Mouse (Mus musculus): ENCODE data around the gene Ninl.
A peak's percentile ranks its signal among the peaks of the same experiment; 100 is the strongest.

The Ninl gene

GRCm38 (mm10) chr2:151039232-151039695 lies at the start of gene Ninl, which contains the start of gene Nanp:
Ninl (minus strand) TSS chr2:151039382.
Nanp (minus strand) TSS chr2:151039398.
- peak; percentile 96 for DNase-seq

- DNase-seq, result no peak
These were observed 17.5 kb upstream of the Ninl start for GRCm38 (mm10) chr2:151056637-151057036.

DNA sequence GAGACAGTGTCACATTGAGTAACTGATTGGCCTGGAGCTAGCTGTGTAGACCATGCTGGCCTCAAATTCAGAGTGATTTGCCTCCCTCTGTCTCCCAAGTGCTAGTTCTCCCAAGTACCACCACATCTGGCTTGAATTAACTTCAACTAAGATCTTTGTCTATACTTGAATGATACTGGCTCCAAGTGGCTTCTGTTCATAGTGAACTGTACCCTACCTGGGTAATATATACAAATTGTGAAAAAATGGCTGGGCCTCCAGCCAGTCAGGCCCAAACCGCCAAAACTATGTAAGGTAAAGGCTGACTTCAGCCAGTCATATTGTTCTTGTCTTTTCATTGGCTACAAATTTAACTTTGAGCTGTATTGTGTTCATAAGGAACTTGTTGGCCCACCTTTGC lies 1.2 kb upstream of the Ninl start:
- no peak for DNase-seq

DNA sequence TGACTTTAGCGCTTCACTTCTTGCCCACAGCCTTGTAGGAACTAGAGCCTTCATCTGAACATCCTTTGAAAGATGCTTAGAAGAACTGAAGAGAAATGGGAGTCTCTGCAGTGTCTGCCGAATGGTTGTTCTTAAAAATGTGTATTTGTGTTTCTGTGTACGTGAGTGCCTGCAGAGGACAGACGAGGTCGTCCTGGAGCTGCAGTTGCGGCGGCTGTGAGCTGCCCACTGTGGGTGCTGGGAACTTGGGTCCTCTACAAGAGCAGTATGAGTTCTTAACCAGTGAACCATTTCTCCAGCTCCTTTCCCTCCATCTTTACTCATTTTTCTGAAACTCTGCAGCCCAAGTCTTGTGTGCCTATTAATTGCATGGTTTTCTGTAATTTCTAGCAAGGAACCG lies 544 bp upstream of the Ninl start:
- no peak for DNase-seq

GRCm38 (mm10) chr2:151038811-151039222 lies 365 bp downstream of the Ninl start:
- DNase-seq, result no peak

DNA sequence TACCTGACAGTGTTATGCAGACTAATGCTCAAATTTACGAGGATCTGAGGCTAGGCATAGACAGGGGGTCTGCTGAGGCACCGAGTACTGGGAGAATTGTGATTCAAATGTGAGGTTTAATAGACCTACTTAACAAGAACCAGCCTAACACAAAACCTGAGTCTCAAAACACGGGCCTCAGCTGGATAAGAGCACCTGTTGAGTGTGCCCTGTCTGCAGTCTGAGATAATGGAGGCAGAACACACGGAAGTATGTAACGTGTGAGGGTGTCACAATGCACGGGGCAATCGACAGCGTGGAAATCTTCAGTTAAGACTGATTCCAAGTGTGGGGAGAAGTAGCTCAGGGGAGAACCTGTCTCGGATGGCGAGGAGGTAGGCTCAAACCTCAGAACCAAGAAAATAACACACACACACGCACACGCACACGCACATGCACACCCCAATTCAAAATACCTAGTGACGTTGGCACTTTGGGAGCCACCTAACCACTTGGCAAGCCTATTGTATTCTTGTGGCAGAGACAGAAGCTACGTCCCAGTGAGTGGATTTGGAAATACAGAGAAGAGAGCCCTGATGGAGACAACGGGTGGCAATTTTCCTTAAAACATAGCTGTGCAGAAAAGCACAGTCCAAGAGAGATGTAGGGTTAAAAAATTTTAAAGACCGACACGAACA lies 1.2 kb downstream of the Ninl start:
- DNase-seq, result peak; percentile 7 to 15

DNA sequence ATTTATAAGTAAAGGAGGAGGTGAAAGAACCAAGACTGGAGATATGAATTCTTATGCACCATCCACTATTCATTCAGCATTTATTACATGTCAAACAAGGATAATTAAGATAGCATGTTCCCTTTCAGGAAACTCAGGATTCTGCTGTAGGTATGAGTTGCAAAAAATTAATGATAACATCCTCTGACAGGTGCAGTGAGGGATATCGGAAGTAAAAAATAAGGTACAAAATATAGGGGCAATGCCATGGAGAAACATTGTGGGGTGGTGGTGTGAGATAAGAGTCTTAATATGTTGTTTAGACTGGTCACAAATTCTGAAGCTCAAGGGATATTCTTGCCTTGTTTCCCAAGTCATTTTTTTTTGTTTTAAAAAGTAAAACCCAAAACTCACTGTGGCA lies 1.9 kb downstream of the Ninl start:
- no peak for DNase-seq

DNA sequence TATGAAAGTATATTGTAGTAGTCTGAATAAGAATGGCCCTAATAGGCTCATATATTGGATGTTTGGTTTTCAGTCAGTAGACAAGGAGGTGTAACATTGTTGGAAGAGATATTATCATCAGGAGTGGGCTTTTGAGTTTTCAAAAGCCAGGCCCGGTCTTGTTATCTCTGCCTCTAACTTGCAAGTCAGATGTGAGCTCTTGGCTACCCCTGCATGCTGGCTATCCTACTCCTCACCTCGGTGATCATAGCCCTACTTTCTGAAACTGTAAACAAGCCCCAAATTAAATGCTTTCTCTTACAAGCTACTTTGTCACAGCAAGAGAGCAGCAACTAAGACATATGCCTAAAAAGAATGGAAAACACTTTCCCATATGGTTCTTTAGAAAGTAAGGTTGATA lies 2.5 kb downstream of the Ninl start:
- DNase-seq, result no peak

DNA sequence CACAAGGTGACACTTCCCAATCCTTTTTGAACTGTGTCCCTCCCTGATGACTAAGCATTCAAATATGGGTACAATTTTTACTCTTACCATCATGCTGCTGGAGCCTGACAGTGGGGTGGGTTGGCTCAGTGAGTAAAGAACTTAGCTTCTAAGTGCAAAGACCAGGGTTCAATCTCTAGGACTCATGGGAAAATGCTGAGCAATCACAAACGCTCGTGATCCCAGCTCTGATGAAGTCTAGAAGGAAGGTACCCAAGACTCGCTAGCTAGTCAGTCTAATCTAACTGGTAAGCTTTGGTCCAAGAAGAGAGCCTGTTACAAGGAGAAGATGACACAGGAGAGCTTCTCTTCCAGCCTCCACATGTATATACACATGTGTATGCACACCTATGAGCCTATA lies 4.7 kb downstream of the Ninl start:
- DNase-seq, result no peak

DNA sequence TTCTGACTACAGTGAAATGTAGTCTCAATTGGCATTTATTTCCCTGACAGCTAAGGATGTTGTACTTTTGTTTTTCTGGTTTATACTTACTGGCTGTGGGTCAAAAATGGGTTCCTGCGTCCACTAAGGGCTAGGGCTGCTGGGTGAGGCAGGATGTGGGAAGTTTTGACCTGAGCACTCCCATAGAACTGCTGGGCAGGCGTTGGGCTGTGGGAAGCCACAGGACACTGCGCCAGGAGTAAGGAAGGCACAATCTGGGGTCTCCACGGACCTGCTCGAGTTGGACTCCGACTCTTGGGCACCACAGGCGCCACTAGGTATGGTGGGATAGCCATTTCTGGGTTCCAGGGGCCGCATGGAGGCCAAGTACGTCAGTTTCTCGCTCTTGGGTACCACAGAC lies 18.0 kb downstream of the Ninl start:
- no peak for DNase-seq

DNA sequence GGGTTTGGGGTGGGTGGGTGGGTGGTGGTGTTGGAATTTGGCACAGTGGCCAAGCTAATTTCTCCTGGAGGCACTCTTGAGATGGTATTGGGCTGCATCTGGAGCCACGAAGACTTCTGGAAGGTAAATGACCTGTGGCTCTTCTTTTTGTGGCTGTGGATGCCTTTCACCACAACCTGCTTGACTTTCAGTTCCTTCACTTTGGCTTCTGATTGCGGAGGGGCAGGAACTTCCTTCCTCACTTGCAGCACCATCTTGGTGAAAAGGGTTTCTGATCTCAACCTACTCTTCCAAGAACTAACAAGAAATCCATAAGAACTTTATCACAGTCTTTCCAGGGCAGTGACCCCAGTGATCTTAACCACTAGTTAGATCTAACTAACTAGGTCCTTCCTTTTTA lies 23.9 kb downstream of the Ninl start:
- DNase-seq, result no peak

- DNase-seq, result no peak
These were observed 27.9 kb downstream of the Ninl start for GRCm38 (mm10) chr2:151011273-151011672.

- DNase-seq, result no peak
These were observed 29.6 kb downstream of the Ninl start for GRCm38 (mm10) chr2:151009515-151010085.

GRCm38 (mm10) chr2:151008939-151009509 lies 30.2 kb downstream of the Ninl start:
- DNase-seq, result peak; percentile 70 to 77

DNA sequence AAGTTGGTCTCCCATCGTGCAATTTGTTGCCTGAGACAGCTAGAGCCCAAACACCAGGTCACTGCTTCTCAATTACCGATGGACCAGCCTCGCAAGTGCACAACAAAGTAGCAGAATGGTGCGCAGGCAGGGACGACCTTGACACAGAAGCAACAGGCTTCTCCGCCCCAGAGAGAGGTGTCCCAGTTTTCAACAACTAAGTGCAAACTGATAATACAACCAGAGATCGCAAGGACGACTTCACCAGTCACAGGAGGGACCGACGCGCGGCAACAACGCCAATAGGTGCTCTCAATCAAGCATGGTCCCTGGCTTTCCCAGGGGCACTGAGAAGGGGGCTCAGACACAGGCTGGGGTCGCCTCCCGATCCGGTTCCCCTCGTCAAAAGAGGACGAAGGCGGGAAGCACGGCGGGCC lies 30.7 kb downstream of the Ninl start:
- DNase-seq, result peak in 1 of 2 experiments; percentile 11

DNA sequence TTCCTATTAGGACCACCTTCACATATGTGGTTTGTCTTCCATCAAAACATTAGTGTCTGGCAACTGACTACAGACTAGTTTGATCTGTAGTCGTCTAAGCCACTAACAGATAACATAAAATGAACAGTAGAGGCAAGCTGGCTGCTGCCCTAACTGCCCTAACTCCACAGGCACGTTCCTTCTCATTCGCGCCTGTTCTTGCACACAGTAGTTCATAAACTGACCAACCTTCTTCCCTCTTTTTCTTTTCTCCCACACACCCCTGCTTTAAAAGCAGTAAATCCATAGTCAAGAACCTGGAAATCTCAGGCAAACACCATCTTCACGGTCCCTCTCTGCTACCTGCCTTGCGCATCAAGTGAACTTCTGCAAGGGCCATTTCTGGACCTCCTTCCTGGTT lies 31.2 kb downstream of the Ninl start:
- DNase-seq, result no peak

DNA sequence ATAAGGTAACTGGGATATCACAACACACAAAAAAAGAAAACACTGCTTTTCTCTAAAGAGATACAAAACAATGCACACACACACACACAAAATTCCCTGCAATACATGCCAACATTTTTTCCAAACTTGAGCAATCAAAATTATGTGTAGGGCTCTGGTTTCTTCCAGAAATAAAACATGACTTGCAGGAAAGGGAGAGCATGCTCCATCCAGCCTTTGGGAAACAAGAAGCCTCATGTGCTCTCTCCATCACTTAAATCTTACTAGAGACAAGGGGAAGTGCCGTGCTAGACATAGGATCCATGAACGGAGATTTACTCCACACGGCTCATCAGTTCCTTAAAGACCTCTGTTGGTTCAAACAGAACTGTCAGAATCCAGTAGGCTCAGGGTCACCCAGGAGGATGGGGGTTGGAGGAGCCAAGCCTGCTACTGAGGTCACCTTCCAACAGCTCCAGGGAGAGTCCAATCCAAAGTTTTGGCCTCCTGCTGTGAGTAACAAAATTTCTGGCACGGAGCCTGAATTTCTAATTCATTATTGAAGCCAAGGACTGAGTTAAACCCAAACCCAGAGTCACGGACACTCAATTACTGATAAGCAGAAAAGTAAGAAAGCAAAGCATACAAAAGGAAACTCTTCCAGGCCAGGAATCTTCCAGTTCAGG lies 32.8 kb downstream of the Ninl start:
- DNase-seq, result no peak

- DNase-seq, result no peak
These were observed 34.8 kb downstream of the Ninl start for GRCm38 (mm10) chr2:151004390-151004789.

DNA sequence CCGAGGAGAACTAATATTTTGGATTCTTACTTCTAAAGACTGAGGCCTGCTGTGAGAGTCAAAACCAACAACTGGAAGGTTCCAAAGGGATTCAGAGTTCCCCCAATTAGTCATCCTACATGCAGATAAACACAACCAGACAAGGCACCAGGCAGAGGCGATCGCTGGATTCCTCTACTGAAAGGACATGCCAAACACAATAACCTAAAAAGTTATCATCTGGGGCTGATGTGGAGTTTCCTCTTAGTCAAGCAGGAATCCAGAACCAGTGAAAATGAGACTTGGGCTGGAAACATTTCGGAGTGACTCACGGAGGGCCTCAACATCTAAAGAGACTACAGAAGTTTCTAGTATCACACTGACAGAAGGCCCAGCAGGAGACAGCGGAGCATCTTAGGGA lies 35.4 kb downstream of the Ninl start:
- no peak for DNase-seq

GRCm38 (mm10) chr2:151001619-151002175 lies 37.5 kb downstream of the Ninl start:
- no peak for DNase-seq

GRCm38 (mm10) chr2:151000402-151001178 lies 38.6 kb downstream of the Ninl start:
- peak; percentile 77 to 83 for DNase-seq

DNA sequence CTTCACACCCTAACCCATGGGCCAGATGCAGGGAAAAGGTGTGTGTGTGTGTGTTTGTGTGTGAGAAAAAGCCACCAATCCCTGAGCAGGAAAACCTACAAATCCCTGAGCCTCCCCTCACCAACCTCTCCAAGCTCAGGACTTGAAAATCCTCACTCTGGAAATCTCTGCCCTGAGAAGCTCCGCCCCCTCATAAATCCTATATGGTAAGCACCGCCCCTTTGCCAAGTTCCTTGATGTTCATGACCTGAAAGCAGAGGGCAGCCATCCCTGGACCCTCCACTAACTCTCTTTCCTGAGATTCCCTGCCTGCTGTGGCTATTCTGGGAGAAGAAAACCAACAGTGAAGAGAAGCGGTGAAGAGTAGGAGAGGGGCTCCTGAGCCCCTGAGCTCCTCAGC lies 40.2 kb downstream of the Ninl start:
- no peak for DNase-seq

GRCm38 (mm10) chr2:150997618-150998017 lies 41.6 kb downstream of the Ninl start:
- DNase-seq, result no peak

Measured in cerebellum, postnatal 14 days (tissue).